Mouse (Mus musculus) left cerebral cortex, postnatal 36 days (tissue): ENCODE data around the gene Sema6d. TPM values are rescaled to one million over a fixed set of nuclear protein-coding genes. Genes with fewer than 3 reads are reported as not detected.

Source experiments
- DNase-seq, 2 experiments: peaks; one replicate each; pipeline ENCODE4 v3.0.0; 2021 to 2022; ENCODE audit warnings: low spot score in 2 of 2, mixed read lengths in 1 of 2
- intact Hi-C: fragments of 180-260 bp; cut with DNase I; formaldehyde crosslinking; loops from one replicate; pipeline ENCODE4 v1.15.1; 2025
- total RNA-seq, 2 experiments: library from RNA; stranded (reverse); gene quantifications; 2 replicates each; pipeline ENCODE4 v1.2.3; 2021

Sema6d gene
- total RNA-seq, 2 experiments from 2014 or later = 43.6 to 51.6 TPM

- intact Hi-C loops = no loop called here
- DNase-seq = no peak
Measured at GRCm38 (mm10) chr2:124601702-124602378, 512.1 kb downstream of the Sema6d start.

GRCm38 (mm10) chr2:124602379-124602913 lies 512.7 kb downstream of the Sema6d start:
- no peak for DNase-seq
- intact Hi-C loops = no loop called here

- intact Hi-C loops = loop anchor here (5.0 kb wide), 1 partner anchor 322 kb away; no protein-coding TSS in a partner anchor
- no peak for DNase-seq
Measured at GRCm38 (mm10) chr2:124605341-124605740, 515.6 kb downstream of the Sema6d start.

GRCm38 (mm10) chr2:124607986-124608385 lies 518.2 kb downstream of the Sema6d start:
- no peak for DNase-seq
- intact Hi-C loops = loop anchor here (5.0 kb wide), 1 partner anchor 319 kb away; no protein-coding TSS in a partner anchor

- intact Hi-C loops = loop anchor here (5.0 kb wide), 1 partner anchor 319 kb away; no protein-coding TSS in a partner anchor
- no peak for DNase-seq
Measured at GRCm38 (mm10) chr2:124608546-124608945, 518.8 kb downstream of the Sema6d start.

GRCm38 (mm10) chr2:124609014-124609413 lies 519.2 kb downstream of the Sema6d start:
- DNase-seq = no peak
- intact Hi-C loops = loop anchor here (5.0 kb wide), 1 partner anchor 318 kb away; no protein-coding TSS in a partner anchor

GRCm38 (mm10) chr2:124609711-124610585 lies 520.2 kb downstream of the Sema6d start:
- peak; percentile 78 to 83 for DNase-seq
- intact Hi-C loops = loop anchor here (5.0 kb wide), 4 partner anchors 47 to 508 kb away; no protein-coding TSS in a partner anchor

GRCm38 (mm10) chr2:124610586-124611105 lies 520.9 kb downstream of the Sema6d start:
- intact Hi-C loops = loop anchor here (5.0 kb wide), 3 partner anchors 47 to 508 kb away; no protein-coding TSS in a partner anchor
- DNase-seq = no peak

GRCm38 (mm10) chr2:124611226-124611625 lies 521.5 kb downstream of the Sema6d start:
- intact Hi-C loops = loop anchor here (5.0 kb wide), 3 partner anchors 46 to 509 kb away; no protein-coding TSS in a partner anchor
- DNase-seq = no peak

GRCm38 (mm10) chr2:124612276-124612675 lies 522.5 kb downstream of the Sema6d start:
- intact Hi-C loops = loop anchor here (5.0 kb wide), 3 partner anchors 45 to 510 kb away; no protein-coding TSS in a partner anchor
- no peak for DNase-seq

- intact Hi-C loops = loop anchor here (5.0 kb wide), 3 partner anchors 44 to 511 kb away; no protein-coding TSS in a partner anchor
- DNase-seq = no peak
Measured at GRCm38 (mm10) chr2:124612727-124613510, 523.1 kb downstream of the Sema6d start.

GRCm38 (mm10) chr2:124613671-124614210 lies 524.0 kb downstream of the Sema6d start:
- intact Hi-C loops = loop anchor here (5.0 kb wide), 3 partner anchors 44 to 511 kb away; no protein-coding TSS in a partner anchor
- DNase-seq = no peak

- intact Hi-C loops = no loop called here
- no peak for DNase-seq
Measured at GRCm38 (mm10) chr2:124616746-124617145, 527.0 kb downstream of the Sema6d start.

GRCm38 (mm10) chr2:124617440-124617839 lies 527.7 kb downstream of the Sema6d start:
- intact Hi-C loops = no loop called here
- no peak for DNase-seq

- intact Hi-C loops = no loop called here
- DNase-seq = no peak
Measured at GRCm38 (mm10) chr2:124618091-124618490, 528.3 kb downstream of the Sema6d start.

GRCm38 (mm10) chr2:124618526-124619219 lies 528.9 kb downstream of the Sema6d start:
- DNase-seq = no peak
- intact Hi-C loops = no loop called here

- DNase-seq = no peak
Measured at GRCm38 (mm10) chr2:124620470-124620869, 530.7 kb downstream of the Sema6d start.

More at GRCm38 (mm10) chr2:124620470-124620869, 530.7 kb downstream of the Sema6d start:
- intact Hi-C loops = no loop called here
